Mouse (Mus musculus) embryonic facial prominence, embryonic 10.5 days (tissue): ENCODE data around the gene Ing2. TPM values are rescaled to one million over a fixed set of nuclear protein-coding genes. Genes with fewer than 3 reads are reported as not detected.

ENCODE experiments used
- DNase-seq: peaks from one replicate; pipeline ENCODE4 v3.0.0-alpha.2; 2017; ENCODE audit warnings: low spot score
- H3K27ac ChIP-seq: fragments of 300-500 bp; sonication (generic); replicated peaks from 2 replicates; pipeline ENCODE4 v1.5.1; 2016; ENCODE audit warnings: mild to moderate bottlenecking
- H3K27me3 ChIP-seq: fragments of 300-500 bp; sonication (generic); replicated peaks from 2 replicates; pipeline ENCODE4 v1.6.1; 2016; ENCODE audit warnings: low read depth, mild to moderate bottlenecking; ENCODE audit not compliant: poor library complexity, severe bottlenecking
- H3K36me3 ChIP-seq: fragments of 300-500 bp; sonication (generic); replicated peaks from 2 replicates; pipeline ENCODE4 v1.6.1; 2016; ENCODE audit warnings: mild to moderate bottlenecking, moderate library complexity
- H3K4me1 ChIP-seq: fragments of 300-500 bp; sonication (generic); 2 replicates; pipeline ENCODE4 v1.6.1; 2016
- H3K4me3 ChIP-seq: fragments of 300-500 bp; sonication (generic); 2 replicates; pipeline ENCODE4 v1.5.1; 2016; ENCODE audit warnings: mild to moderate bottlenecking, moderate library complexity
- H3K9me3 ChIP-seq: fragments of 300-500 bp; sonication (generic); 2 replicates; pipeline ENCODE4 v1.6.1; 2016; ENCODE audit warnings: mild to moderate bottlenecking
- WGBS: fragments of 180-500 bp; shearing (Covaris S2); methylation state at CpG from one replicate; pipeline ENCODE4 v1.1.7; 2016; 5-methylcytosine and 5-hydroxymethylcytosine counted together
- polyA plus RNA-seq: library from polyadenylated mRNA; unstranded; fragments of >200 nt; fragmentation: Nextera tagmentation; extraction: Ambion mirVana; gene quantifications from 2 replicates; pipeline ENCODE4 v1.2.1, GENCODE M21; 2016

The Ing2 gene
- polyA plus RNA-seq, 1 experiment from 2014 or later, result 13.6 TPM

GRCm38 (mm10) chr8:47691831-47692230 lies 16.5 kb upstream of the Ing2 start:
- H3K4me3 ChIP-seq, result no peak overlapping the region
- peaks cover 11% of the 10 kb centered on the region for H3K27me3 ChIP-seq
- 0 out of 2 replicates have a peak, but pooled peaks cover 5% of the 10 kb centered on the region for H3K4me1 ChIP-seq
- no peak overlapping the region for H3K27ac ChIP-seq
- no peaks in the 10 kb centered on the region for H3K36me3 ChIP-seq
- no peak for DNase-seq
- no peaks in the 10 kb centered on the region for H3K9me3 ChIP-seq
- WGBS, result 67% methylated on average over 10 of the region's 10 CpGs

DNA sequence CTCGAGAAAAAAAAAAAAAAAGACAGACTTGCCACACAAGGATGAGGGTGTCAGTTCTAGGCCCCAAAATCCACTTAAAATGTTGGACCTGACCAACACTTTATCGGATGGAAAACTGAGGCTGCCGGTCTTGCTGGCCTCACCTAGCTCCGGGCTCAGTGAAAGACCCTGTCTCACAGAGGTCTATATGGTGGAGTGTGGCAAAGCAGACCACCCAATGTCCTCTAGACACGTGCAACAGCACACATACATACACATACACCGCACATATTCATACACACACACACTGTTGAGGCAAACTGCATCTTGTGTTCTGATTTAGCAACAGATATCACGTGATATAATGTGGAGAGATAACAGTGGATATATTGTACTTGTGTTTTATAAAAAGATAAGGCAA lies 15.9 kb upstream of the Ing2 start:
- H3K36me3 ChIP-seq, result no peaks in the 10 kb centered on the region
- WGBS, result 38% methylated on average over 7 of the region's 7 CpGs
- peak overlapping the region; percentile 46; the same call in 1 of the 2 replicates for H3K4me3 ChIP-seq
- H3K4me1 ChIP-seq, result 0 out of 2 replicates have a peak, but pooled peaks cover 5% of the 10 kb centered on the region
- DNase-seq, result no peak
- H3K27me3 ChIP-seq, result peaks cover 11% of the 10 kb centered on the region
- H3K27ac ChIP-seq, result no peak overlapping the region; the same call in 1 of the 2 replicates
- H3K9me3 ChIP-seq, result no peaks in the 10 kb centered on the region

- 2% methylated on average over 16 of the region's 16 CpGs for WGBS
- Histone ChIP-seq H3K4me1 (0 out of 2 replicates have a peak, but pooled peaks cover 5% of the 10 kb centered on the region), H3K27me3 (peaks cover 11% of the 10 kb centered on the region), H3K9me3 (no peaks in the 10 kb centered on the region), H3K27ac (peak overlapping the region; percentile 26), H3K4me3 (peak overlapping the region; percentile 46), H3K36me3 (no peaks in the 10 kb centered on the region)
- DNase-seq, result peak; percentile 39
These were observed 15.3 kb upstream of the Ing2 start for GRCm38 (mm10) chr8:47690674-47691078.

GRCm38 (mm10) chr8:47689704-47690326 lies 14.5 kb upstream of the Ing2 start:
- H3K27ac ChIP-seq, result no peak overlapping the region
- DNase-seq, result peak; percentile 46
- no peaks in the 10 kb centered on the region for H3K9me3 ChIP-seq
- H3K4me3 ChIP-seq, result no peak overlapping the region
- H3K36me3 ChIP-seq, result no peaks in the 10 kb centered on the region
- H3K27me3 ChIP-seq, result peaks cover 11% of the 10 kb centered on the region
- 0 out of 2 replicates have a peak, but pooled peaks cover 5% of the 10 kb centered on the region for H3K4me1 ChIP-seq
- WGBS, result 53% methylated on average over 12 of the region's 12 CpGs

- 82% methylated on average over 5 of the region's 5 CpGs for WGBS
- H3K4me1 ChIP-seq, result no peaks in the 10 kb centered on the region
- DNase-seq, result no peak
- peaks cover 7% of the 10 kb centered on the region for H3K36me3 ChIP-seq
- no peaks in the 10 kb centered on the region for H3K9me3 ChIP-seq
- no peaks in the 10 kb centered on the region for H3K27me3 ChIP-seq
- H3K4me3 ChIP-seq, result no peak overlapping the region
- H3K27ac ChIP-seq, result no peak overlapping the region
These were observed 9.1 kb upstream of the Ing2 start for GRCm38 (mm10) chr8:47684441-47684840.

DNA sequence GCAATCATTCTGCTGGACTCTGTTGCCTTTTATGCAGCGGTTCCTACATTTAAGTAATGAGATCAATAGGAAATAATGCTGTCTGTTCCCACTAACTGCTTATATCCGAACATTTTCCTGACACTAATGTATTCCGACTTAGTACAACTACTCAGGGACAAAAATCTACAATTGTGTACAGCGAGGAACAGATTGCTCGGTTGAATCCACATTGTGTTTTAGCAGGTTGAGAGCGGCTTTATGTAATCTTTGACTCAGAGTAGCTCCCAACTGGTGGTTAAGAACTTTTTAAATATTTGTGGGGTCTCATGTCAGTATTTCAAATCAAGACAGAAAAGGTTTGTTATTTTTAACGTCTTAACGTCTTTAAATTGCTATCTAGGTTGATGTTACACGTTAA lies 8.6 kb upstream of the Ing2 start:
- DNase-seq, result no peak
- no peak overlapping the region for H3K27ac ChIP-seq
- 87% methylated on average over 9 of the region's 9 CpGs for WGBS
- H3K4me1 ChIP-seq, result no peaks in the 10 kb centered on the region
- H3K36me3 ChIP-seq, result peaks cover 12% of the 10 kb centered on the region
- H3K9me3 ChIP-seq, result no peaks in the 10 kb centered on the region
- no peak overlapping the region for H3K4me3 ChIP-seq
- H3K27me3 ChIP-seq, result no peaks in the 10 kb centered on the region

DNA sequence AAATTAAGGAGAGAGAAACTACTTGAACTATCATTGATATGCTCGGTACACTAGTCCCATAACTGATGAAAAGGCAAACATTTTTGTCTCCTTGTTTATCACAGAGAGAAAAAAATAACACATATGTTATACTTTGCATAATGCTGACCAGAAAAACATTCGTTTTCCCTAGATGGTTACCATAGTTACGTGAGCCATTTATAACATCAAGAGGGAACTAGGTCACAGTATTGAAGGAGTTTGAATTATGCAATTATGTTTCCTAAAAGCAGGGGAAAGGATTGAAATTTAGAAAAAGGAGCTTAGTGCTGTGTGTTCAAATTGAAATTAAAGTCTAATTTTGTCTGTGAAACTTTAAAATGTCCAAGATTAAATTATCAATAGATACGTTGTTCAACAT lies 5.0 kb upstream of the Ing2 start:
- WGBS, result 94% methylated on average over 4 of the region's 4 CpGs
- no peak for DNase-seq
- Histone ChIP-seq H3K27ac (no peak overlapping the region), H3K9me3 (no peaks in the 10 kb centered on the region), H3K4me3 (no peak overlapping the region), H3K36me3 (peaks cover 19% of the 10 kb centered on the region), H3K4me1 (peaks cover 15% of the 10 kb centered on the region), H3K27me3 (no peaks in the 10 kb centered on the region)

DNA sequence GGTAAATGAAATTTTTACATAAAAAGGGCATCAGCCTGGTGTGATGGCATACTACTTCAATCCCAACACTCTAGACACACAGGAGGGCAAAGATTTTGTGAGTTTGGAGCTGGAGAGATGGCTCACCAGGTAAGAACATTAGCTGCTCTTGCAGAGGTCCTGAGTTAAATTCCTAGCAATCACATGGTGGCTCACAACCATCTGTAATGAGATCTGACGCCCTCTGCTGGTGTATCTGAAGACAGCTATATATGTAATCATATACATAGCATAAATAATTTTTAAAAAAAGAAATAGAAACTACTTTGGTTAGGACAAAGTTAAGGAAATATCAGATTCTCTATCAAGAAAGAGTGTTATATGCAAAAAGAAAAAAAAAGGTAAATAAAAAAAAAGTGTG lies 4.2 kb upstream of the Ing2 start:
- H3K4me3 ChIP-seq, result no peak overlapping the region
- 72% methylated on average over 1 of the region's 1 CpGs for WGBS
- H3K36me3 ChIP-seq, result peaks cover 19% of the 10 kb centered on the region
- no peak overlapping the region for H3K27ac ChIP-seq
- H3K27me3 ChIP-seq, result no peaks in the 10 kb centered on the region
- peaks cover 15% of the 10 kb centered on the region for H3K4me1 ChIP-seq
- DNase-seq, result no peak
- no peaks in the 10 kb centered on the region for H3K9me3 ChIP-seq

DNA sequence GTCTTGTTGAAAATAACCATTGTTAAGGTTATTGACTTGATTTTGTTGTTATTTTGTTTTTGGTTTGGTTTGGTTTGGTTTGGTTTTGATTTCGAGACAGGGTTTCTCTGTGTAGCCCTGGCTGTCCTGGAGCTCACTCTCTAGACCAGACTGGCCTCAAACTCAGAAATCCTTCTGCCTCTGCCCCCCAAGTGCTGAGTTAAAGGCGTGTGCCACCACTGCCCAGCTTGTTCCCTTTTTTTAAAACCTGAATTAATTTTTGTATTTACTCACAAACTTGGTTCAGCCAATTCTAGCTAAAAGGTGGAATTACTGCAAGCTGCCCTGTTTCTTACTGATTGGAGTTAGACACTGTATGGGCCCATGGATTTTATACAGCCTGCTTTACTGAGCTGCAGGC lies 1.3 kb upstream of the Ing2 start:
- DNase-seq, result no peak
- Histone ChIP-seq H3K27me3 (no peaks in the 10 kb centered on the region), H3K4me3 (peak overlapping the region; percentile 96), H3K4me1 (peaks cover 15% of the 10 kb centered on the region), H3K27ac (no peak overlapping the region), H3K36me3 (peaks cover 15% of the 10 kb centered on the region), H3K9me3 (no peaks in the 10 kb centered on the region)
- 44% methylated on average over 2 of the region's 2 CpGs for WGBS

GRCm38 (mm10) chr8:47676224-47676623 lies 868 bp upstream of the Ing2 start:
- H3K9me3 ChIP-seq, result no peaks in the 10 kb centered on the region
- peaks cover 15% of the 10 kb centered on the region for H3K4me1 ChIP-seq
- H3K27me3 ChIP-seq, result no peaks in the 10 kb centered on the region
- WGBS, result under 1% methylated on average over 15 of the region's 15 CpGs
- no peak for DNase-seq
- peaks cover 15% of the 10 kb centered on the region for H3K36me3 ChIP-seq
- H3K4me3 ChIP-seq, result peak overlapping the region; percentile 96
- H3K27ac ChIP-seq, result peak overlapping the region; percentile 94

- Histone ChIP-seq H3K9me3 (no peaks in the 10 kb centered on the region), H3K27ac (peak overlapping the region; percentile 94), H3K4me1 (peaks cover 15% of the 10 kb centered on the region), H3K4me3 (peak overlapping the region; percentile 96), H3K27me3 (no peaks in the 10 kb centered on the region), H3K36me3 (peaks cover 15% of the 10 kb centered on the region)
- under 1% methylated on average over 20 of the region's 20 CpGs for WGBS
- no peak for DNase-seq
These were observed 430 bp upstream of the Ing2 start for GRCm38 (mm10) chr8:47675786-47676185.

DNA sequence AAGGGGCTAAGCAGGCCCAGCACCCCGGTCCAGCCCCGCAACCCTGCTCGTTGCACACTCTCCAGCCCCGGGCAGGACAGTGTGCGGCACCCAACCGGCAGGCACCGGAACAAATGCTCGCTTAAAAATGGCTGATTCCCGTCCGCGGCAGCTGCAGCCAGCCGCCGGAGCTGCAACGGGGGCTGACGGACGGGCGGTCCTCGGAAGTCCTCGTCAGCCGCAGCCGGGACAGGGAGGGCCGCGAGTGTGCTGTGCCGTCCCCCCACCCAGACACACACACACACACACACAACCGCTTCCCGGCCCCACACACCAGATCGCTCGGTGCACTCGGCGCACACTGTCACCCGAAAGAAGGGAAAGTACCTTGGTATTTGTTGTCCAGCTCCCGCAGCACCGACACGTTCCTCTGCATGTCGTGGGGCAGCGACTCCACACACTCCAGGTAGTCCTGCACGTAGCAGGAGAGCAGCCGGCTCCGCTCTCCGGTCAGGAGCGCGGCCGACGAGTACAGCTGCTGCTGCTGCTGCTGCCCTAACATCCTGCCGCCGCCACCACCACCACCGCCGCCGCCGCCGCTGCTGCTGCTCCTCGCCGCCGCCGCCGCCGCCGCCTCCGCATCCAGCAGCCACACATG lies 1.1 kb downstream of the Ing2 start:
- Histone ChIP-seq H3K9me3 (no peaks in the 10 kb centered on the region), H3K4me3 (peak overlapping the region; percentile 96), H3K36me3 (peaks cover 10% of the 10 kb centered on the region), H3K27me3 (no peaks in the 10 kb centered on the region), H3K4me1 (peaks cover 15% of the 10 kb centered on the region), H3K27ac (peak overlapping the region; percentile 94)
- WGBS, result 1% methylated on average over 54 of the region's 59 CpGs
- DNase-seq, result no peak
